Mouse (Mus musculus) testis, adult 2 months (tissue): ENCODE measurements at regions not wholly inside any gene's neighbourhood (a gene's known extent, or its start where the extent isn't known, plus 50 kb on each side); places are given as distances from the start of the nearest gene placed in this dataset.

ENCODE experiments used
- CTCF ChIP-seq: fragments of 200-500 bp; IDR thresholded peaks from 2 replicates; pipeline ENCODE4 v1.5.1; 2012; ENCODE audit warnings: low read depth, mild to moderate bottlenecking, inconsistent platforms, low read length, moderate library complexity; ENCODE audit not compliant: control insufficient read depth, insufficient read depth, insufficient replicate concordance
- POLR2A ChIP-seq: fragments of 200-500 bp; IDR thresholded peaks from 2 replicates; pipeline ENCODE4 v1.6.1; 2012; ENCODE audit warnings: low read depth, mild to moderate bottlenecking, inconsistent platforms, low read length, moderate library complexity; ENCODE audit not compliant: control insufficient read depth

DNA sequence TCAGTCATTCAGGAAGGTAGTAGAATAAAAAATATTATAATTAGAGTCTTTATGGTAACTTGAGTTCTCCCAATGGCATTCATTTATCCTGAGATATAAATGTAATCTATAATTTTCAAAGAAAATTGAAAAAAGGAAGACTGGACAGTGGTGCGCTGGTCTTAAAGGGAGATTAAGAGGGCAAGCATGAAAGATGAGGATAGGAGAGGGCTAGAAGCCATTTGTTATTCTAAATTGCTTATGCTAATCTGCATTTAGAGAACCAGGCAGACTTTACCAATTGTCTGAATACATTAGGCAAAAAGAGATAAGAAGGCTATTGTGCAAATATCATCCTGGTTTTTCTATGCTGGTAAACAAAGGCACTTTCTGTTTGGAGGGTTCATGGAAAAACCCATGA, 558.2 kb upstream of the Gm11114 start:
- no peak for TF ChIP-seq CTCF
- no peak for TF ChIP-seq POLR2A
